Mouse (Mus musculus) liver, embryonic 16.5 days (tissue): ENCODE results near the gene Cd3e. TPM values are rescaled to one million over a fixed set of nuclear protein-coding genes. Genes with fewer than 3 reads are reported as not detected.

Experiments used
- ATAC-seq: fragments of 200-750 bp; cut with Nextera tagmentation; 2 replicates; pipeline ENCODE4 v1.8.0; 2017; ENCODE audit warnings: low read depth, mild to moderate bottlenecking, moderate number of reproducible peaks, moderate library complexity
- H3K27ac ChIP-seq: fragments of 300-500 bp; sonication (generic); 2 replicates; pipeline ENCODE4 v1.5.1; 2014; ENCODE audit warnings: mild to moderate bottlenecking, low read length
- H3K27me3 ChIP-seq: fragments of 300-500 bp; sonication (generic); 2 replicates; pipeline ENCODE4 v1.6.1; 2014; ENCODE audit warnings: low read depth, low read length, mixed read lengths; ENCODE audit not compliant: control insufficient read depth, insufficient read depth
- H3K36me3 ChIP-seq: fragments of 300-500 bp; sonication (generic); 2 replicates; pipeline ENCODE4 v1.6.1; 2014; ENCODE audit warnings: mild to moderate bottlenecking; ENCODE audit not compliant: control insufficient read depth, insufficient read depth
- H3K4me1 ChIP-seq: fragments of 300-500 bp; sonication (generic); 2 replicates; pipeline ENCODE4 v1.6.1; 2014; ENCODE audit warnings: low read depth, low read length, mixed read lengths; ENCODE audit not compliant: control insufficient read depth
- H3K4me2 ChIP-seq: fragments of 300-500 bp; sonication (generic); 2 replicates; pipeline ENCODE4 v1.6.1; 2014; ENCODE audit warnings: low read depth, low read length, mixed read lengths
- H3K4me3 ChIP-seq: fragments of 300-500 bp; sonication (generic); 2 replicates; pipeline ENCODE4 v1.5.1; 2014; ENCODE audit warnings: low read depth, mild to moderate bottlenecking, low read length
- H3K9ac ChIP-seq: fragments of 300-500 bp; sonication (generic); 2 replicates; pipeline ENCODE4 v1.6.1; 2014; ENCODE audit warnings: low read depth, low read length
- H3K9me3 ChIP-seq: fragments of 300-500 bp; sonication (generic); replicated peaks from 2 replicates; pipeline ENCODE4 v1.6.1; 2016; ENCODE audit warnings: low read length; ENCODE audit not compliant: control insufficient read depth
- WGBS: fragments of 180-500 bp; shearing (Covaris S2); extraction: QIAGEN DNeasy Blood & Tissue Kit; methylation state at CpG from one replicate; pipeline ENCODE4 v1.1.7; 2014; ENCODE audit not compliant: insufficient replicate concordance; 5-methylcytosine and 5-hydroxymethylcytosine counted together
- polyA plus RNA-seq: library from polyadenylated mRNA; unstranded; fragments of >200 nt; fragmentation: Nextera tagmentation; extraction: Ambion mirVana; gene quantifications from 2 replicates; pipeline ENCODE4 v1.2.1, GENCODE M21; 2015

The Cd3e gene
- polyA plus RNA-seq = not detected in 2 replicates

DNA sequence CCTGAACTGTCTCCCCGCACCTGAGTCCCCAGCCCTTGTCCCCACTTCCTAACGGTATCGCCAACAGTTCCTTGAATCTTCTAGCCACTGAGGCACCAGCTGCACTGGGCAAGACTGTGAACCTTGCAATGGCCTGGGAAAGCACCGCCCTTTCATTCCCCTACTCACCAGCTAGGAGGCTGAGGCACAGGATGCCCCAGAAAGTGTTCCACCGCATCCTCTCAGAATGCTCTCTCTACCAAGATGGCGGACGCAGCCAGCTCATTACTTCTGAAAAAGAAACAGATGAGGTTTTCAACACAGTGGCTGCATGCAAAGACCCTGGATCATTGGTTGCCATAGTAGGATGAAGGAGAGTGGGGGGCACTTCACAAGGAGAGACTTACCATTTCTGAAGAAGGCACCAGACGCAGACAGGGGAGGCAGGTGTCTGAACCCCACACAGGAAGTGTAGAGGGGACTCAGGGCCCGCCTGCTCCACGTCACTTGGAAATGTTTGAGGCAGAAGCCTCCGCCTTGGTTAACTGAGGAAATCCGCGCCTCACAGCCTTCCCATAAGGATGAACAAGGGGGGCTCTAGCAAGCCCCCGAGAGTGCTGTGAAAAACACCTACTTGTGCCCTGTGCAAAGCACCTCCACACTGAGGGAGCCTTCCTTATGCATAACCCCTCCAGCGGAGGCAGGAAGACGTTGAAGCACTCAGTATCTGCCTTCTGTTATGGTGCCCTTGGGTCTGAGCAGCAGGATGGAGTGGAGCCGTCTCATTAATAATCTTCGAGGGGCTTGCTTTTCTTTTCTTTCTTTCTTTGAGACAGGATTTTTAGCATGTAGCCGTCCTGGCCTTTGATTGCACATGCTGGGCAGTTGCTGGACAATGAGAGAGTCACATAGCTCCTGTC is at the start of gene Cd3e:
Cd3e (minus strand) TSS at position 448 of the 899 bp plus-strand sequence.
- Histone ChIP-seq H3K4me3 (no peak within 1 kb of the TSS), H3K4me1 (no peaks in the 10 kb centered on the region), H3K36me3 (no peaks in the 10 kb centered on the region), H3K9ac (no peak within 1 kb of the TSS), H3K9me3 (no peaks in the 10 kb centered on the region), H3K27me3 (no peaks in the 10 kb centered on the region; the same call in 1 of the 2 replicates), H3K27ac (no peak within 1 kb of the TSS), H3K4me2 (no peak within 1 kb of the TSS)
- WGBS = 72% methylated on average over 19 of the region's 19 CpGs
- no peak for ATAC-seq

- no peaks in the 10 kb centered on the region for H3K36me3 ChIP-seq
- H3K27me3 ChIP-seq = peaks cover 7% of the 10 kb centered on the region
- H3K4me2 ChIP-seq = no peak overlapping the region
- no peaks in the 10 kb centered on the region for H3K9me3 ChIP-seq
- no peak overlapping the region for H3K27ac ChIP-seq
- no peaks in the 10 kb centered on the region; the same call in 1 of the 2 replicates for H3K4me1 ChIP-seq
- no peak for ATAC-seq
- 35% methylated on average over 5 of the region's 5 CpGs for WGBS
- H3K4me3 ChIP-seq = no peak overlapping the region
- H3K9ac ChIP-seq = no peak overlapping the region
Observed at GRCm38 (mm10) chr9:45058304-45058940, 49.0 kb upstream of the Cd3e start.

- peaks cover 7% of the 10 kb centered on the region for H3K27me3 ChIP-seq
- peak within 1 kb of the TSS; percentile 77 for H3K27ac ChIP-seq
- peak within 1 kb of the TSS; percentile 54 for H3K4me2 ChIP-seq
- no peaks in the 10 kb centered on the region for H3K36me3 ChIP-seq
- 1% methylated on average over 33 of the region's 33 CpGs for WGBS
- peak within 1 kb of the TSS; percentile 48 for H3K9ac ChIP-seq
- no peaks in the 10 kb centered on the region; the same call in 1 of the 2 replicates for H3K4me1 ChIP-seq
- H3K4me3 ChIP-seq = peak within 1 kb of the TSS; percentile 63
- peak; percentile 50 for ATAC-seq
- H3K9me3 ChIP-seq = no peaks in the 10 kb centered on the region
Observed at GRCm38 (mm10) chr9:45055082-45055713, 45.8 kb upstream of the Cd3e start, which contains the start of gene Mpzl3. Mpzl3 (plus strand) TSS chr9:45055186.

DNA sequence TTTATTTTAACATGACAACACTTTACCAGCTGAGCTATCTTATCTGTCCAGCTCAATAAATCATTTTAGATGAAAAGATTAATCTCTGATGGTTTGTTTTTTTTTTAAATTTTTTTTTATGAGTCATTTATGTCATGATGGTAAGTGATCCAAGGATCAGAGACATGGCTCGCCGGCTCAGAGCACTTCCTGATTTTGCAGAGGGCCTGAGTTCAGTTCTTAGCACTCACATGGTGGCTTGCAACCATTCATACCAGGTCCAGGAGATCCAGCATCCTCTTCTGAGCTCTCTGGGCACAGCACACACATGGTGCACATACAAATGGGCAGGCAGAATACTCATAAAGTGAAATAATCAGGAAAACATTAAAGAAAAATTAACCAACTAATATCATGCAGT is 40.9 kb upstream of the Cd3e start:
- no peak overlapping the region for H3K9ac ChIP-seq
- 69% methylated on average over 2 of the region's 2 CpGs for WGBS
- H3K4me3 ChIP-seq = no peak overlapping the region
- ATAC-seq = no peak
- H3K9me3 ChIP-seq = no peaks in the 10 kb centered on the region
- no peaks in the 10 kb centered on the region; the same call in 1 of the 2 replicates for H3K4me1 ChIP-seq
- H3K27ac ChIP-seq = no peak overlapping the region
- no peak overlapping the region for H3K4me2 ChIP-seq
- no peaks in the 10 kb centered on the region for H3K36me3 ChIP-seq
- H3K27me3 ChIP-seq = peaks cover 5% of the 10 kb centered on the region

- no peak overlapping the region for H3K4me2 ChIP-seq
- 38% methylated on average over 1 of the region's 1 CpGs for WGBS
- no peak overlapping the region for H3K9ac ChIP-seq
- no peaks in the 10 kb centered on the region for H3K27me3 ChIP-seq
- no peak for ATAC-seq
- no peak overlapping the region for H3K4me3 ChIP-seq
- H3K9me3 ChIP-seq = no peaks in the 10 kb centered on the region
- H3K36me3 ChIP-seq = no peaks in the 10 kb centered on the region
- no peaks in the 10 kb centered on the region for H3K4me1 ChIP-seq
- H3K27ac ChIP-seq = no peak overlapping the region
Observed at GRCm38 (mm10) chr9:45049731-45050130, 40.3 kb upstream of the Cd3e start.

DNA sequence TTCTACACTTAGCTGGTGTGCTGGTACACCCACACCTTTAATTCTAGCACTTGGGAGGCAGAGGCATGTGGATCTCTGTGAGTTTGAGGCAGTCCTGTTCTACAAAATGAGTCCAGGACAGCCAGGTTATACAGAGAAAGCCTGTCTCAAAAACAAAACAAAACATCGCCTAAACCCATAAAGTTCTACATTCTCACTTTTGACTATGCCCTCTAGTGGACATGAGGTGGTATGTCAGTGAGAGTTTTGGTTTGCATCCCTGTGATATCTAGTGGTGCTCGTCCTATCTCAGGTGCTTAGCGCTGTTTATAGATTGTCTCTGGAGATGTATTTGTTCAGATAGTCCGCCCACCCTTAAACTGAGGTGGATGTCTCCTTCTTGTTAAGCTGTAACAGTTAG is 39.1 kb upstream of the Cd3e start:
- no peak overlapping the region for H3K4me2 ChIP-seq
- ATAC-seq = no peak
- WGBS = 7% methylated on average over 4 of the region's 4 CpGs

DNA sequence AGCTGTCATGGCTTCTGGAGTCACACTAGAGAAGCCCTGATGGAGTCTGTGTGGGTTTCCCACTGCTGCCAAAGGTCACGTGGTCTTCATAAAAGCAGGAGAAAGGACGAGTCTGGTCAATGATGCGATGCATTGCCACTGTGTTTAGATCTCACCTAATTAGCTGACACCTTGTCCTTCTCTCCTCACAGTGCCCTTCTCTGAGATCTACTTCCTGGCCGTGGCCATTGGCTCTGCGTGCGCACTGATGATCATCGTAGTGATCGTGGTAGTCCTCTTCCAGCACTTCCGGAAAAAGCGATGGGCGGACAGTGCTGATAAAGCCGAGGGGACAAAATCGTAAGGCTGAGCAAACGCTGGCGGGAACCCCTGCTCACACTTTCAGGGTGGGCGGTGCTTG is 37.5 kb upstream of the Cd3e start:
- 61% methylated on average over 16 of the region's 16 CpGs for WGBS
- no peak overlapping the region for H3K27ac ChIP-seq
- no peak overlapping the region for H3K9ac ChIP-seq
- no peaks in the 10 kb centered on the region for H3K4me1 ChIP-seq
- peaks cover 21% of the 10 kb centered on the region for H3K27me3 ChIP-seq
- ATAC-seq = no peak
- no peaks in the 10 kb centered on the region for H3K9me3 ChIP-seq
- H3K36me3 ChIP-seq = no peaks in the 10 kb centered on the region
- H3K4me3 ChIP-seq = no peak overlapping the region
- no peak overlapping the region for H3K4me2 ChIP-seq

More for the DNA sequence above, 39.1 kb upstream of the Cd3e start:
- Histone ChIP-seq H3K9me3 (no peaks in the 10 kb centered on the region), H3K4me3 (no peak overlapping the region), H3K27me3 (peaks cover 6% of the 10 kb centered on the region), H3K36me3 (no peaks in the 10 kb centered on the region), H3K9ac (no peak overlapping the region), H3K27ac (no peak overlapping the region), H3K4me1 (no peaks in the 10 kb centered on the region)

GRCm38 (mm10) chr9:45042947-45043346 is 33.5 kb upstream of the Cd3e start:
- WGBS = 3% methylated on average over 10 of the region's 10 CpGs
- Histone ChIP-seq H3K36me3 (no peaks in the 10 kb centered on the region), H3K4me3 (peak overlapping the region; percentile 50), H3K4me1 (no peaks in the 10 kb centered on the region), H3K9ac (peak overlapping the region; percentile 22), H3K4me2 (peak overlapping the region; percentile 12), H3K27ac (peak overlapping the region; percentile 25), H3K27me3 (peaks cover 27% of the 10 kb centered on the region), H3K9me3 (no peaks in the 10 kb centered on the region)
- ATAC-seq = peak; percentile 42
